Mouse (Mus musculus) left cerebral cortex, postnatal 14 days (tissue): Measurements from ENCODE around the gene Macrod2. TPM values are rescaled to one million over a fixed set of nuclear protein-coding genes. Genes with fewer than 3 reads are reported as not detected.
A peak's percentile ranks its signal among the peaks of the same experiment; 100 is the strongest.

Experiments used
- DNase-seq, 2 experiments: peaks; one replicate each; pipeline ENCODE4 v3.0.0; 2021 to 2022; ENCODE audit warnings: low spot score in 2 of 2, mixed read lengths in 1 of 2
- intact Hi-C: fragments of 180-260 bp; cut with DNase I; formaldehyde crosslinking; loops from one replicate; pipeline ENCODE4 v1.15.1; 2025
- total RNA-seq, 2 experiments: library from RNA; stranded (reverse); gene quantifications; 2 replicates each; pipeline ENCODE4 v1.2.3; 2021

Macrod2 gene
- total RNA-seq, 2 experiments from 2014 or later, result 52.7 to 55.7 TPM

DNA sequence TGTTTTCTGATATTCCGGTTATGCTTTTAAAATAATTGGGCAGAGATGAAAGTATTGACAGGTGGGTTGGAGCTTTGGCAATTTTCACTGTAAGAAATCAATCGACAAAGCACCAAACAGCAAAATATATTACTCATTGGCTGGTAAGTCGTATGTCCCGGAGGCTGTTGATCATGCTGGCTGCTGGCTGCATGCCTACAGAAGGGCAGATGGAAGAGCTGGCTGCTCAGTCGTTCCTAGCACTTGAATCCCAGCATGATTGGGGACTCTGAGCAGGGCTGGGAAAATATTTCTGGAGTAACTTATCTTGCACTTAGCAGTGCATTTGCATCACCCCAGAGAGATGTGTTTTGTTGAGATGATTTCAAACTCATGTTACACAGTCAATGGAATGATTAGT lies 1223.1 kb downstream of the Macrod2 start:
- intact Hi-C loops, result no loop called here
- peak; percentile 8 to 11 for DNase-seq

DNA sequence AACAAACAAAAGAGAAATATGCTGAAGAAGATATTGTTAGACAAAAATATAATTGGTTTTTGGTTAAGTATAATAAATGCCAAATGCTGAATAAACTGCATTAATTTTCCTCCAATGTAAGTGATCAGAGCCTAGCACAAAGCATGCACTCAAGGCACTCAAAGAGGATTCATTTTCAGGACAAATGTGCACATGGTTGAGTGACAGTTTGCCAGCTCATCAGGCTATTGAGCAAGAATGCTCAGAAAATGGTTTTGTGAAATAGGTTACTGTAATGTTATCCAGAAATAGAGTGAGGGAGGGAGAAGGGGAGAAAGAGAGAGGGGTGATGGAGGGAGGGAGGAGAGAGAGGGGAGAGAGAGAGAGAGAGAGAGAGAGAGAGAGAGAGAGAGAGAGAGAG lies 1268.9 kb downstream of the Macrod2 start:
- no peak for DNase-seq
- intact Hi-C loops, result no loop called here

GRCm38 (mm10) chr2:141672814-141673213 lies 1277.7 kb downstream of the Macrod2 start:
- intact Hi-C loops, result no loop called here
- no peak for DNase-seq

DNA sequence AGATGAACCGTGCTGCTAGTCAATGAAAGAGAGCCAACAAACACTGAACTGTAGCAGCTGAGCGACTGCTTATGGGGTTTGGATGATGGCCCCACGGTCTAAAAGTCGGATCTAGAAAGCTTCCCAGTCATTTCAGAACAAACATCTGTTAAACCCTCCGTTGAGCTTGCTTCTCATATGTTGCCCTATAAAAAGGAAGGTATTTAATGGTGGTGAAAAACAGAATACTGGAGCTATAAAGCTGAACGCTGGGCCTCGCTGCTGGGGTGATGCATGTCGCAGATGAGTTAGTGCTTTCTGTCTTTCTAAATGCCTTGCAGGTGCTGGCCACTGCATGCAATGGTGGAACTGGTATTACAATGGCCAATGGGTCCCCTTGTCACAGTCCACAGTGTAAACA lies 1278.3 kb downstream of the Macrod2 start:
- no peak for DNase-seq
- intact Hi-C loops, result no loop called here

GRCm38 (mm10) chr2:141697541-141697940 lies 1302.4 kb downstream of the Macrod2 start:
- intact Hi-C loops, result no loop called here

DNA sequence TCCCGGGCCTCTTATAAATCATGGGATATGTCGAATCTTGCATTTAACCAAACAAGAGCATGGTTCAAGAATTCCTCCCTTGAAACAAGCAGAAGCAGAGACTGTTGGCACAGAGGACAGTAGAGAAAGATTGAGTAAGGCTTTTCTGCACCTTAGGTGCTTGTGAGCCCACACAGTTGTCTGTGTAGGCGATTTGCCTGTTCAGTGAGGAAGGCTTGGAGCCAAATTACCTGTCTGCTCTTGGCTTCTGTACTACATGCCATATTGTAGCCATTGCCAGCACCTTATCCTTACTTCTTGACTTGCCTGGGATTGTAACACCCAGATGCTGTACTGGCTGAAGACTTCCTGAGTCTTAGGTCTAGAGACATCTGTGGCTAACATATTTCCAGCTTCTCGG lies 1303.2 kb downstream of the Macrod2 start:
- no peak for DNase-seq
- intact Hi-C loops, result no loop called here

More at GRCm38 (mm10) chr2:141697541-141697940, 1302.4 kb downstream of the Macrod2 start:
- no peak for DNase-seq

GRCm38 (mm10) chr2:141700759-141701452 lies 1305.8 kb downstream of the Macrod2 start:
- intact Hi-C loops, result no loop called here

GRCm38 (mm10) chr2:141711785-141712184 lies 1316.7 kb downstream of the Macrod2 start:
- no peak for DNase-seq
- intact Hi-C loops, result no loop called here

More at GRCm38 (mm10) chr2:141700759-141701452, 1305.8 kb downstream of the Macrod2 start:
- no peak for DNase-seq

- intact Hi-C loops, result no loop called here
- DNase-seq, result peak in 1 of 2 experiments; percentile 26
These were observed 1317.2 kb downstream of the Macrod2 start for GRCm38 (mm10) chr2:141712265-141712664.

DNA sequence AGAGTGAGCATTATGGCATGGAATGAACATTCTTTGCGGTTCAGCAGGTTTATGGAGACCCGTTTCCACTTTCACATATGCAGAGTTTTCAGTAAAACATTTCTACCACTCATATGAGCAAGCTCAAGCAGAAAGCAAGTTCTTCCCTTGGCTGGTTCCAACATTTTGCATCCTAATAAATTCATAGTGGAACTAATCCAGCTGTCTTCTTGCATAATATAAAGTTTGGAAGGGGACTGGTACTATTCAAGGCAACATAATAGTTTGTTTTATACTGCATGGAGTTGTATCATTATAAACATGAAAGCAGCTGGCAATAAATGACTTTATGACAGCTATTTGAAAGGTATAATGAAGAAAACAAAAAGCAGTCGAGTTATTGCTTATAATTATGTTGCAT lies 1320.0 kb downstream of the Macrod2 start:
- intact Hi-C loops, result no loop called here
- DNase-seq, result no peak

DNA sequence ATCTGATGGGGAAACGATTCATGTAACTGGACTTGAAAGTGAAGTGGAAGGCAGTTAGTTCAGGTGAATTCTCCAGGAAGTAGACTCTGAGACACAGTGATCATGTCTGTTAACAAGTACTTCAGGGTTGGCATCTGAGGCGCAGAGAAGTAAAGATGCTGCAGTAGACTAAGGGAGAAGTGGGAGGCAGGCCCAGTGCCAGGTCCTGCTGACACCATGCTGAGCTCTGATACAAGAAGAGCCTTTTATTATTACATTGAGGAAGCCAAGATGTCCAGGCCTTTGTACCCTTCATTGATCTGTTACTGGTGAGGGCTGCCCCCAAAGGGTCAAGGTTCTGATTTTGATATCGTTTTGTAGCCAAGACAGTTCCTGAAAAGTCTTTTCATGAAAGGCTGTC lies 1327.4 kb downstream of the Macrod2 start:
- DNase-seq, result no peak
- intact Hi-C loops, result no loop called here

- DNase-seq, result no peak
- intact Hi-C loops, result no loop called here
These were observed 1333.9 kb downstream of the Macrod2 start for GRCm38 (mm10) chr2:141728998-141729397.

- DNase-seq, result peak; percentile 17 to 36
- intact Hi-C loops, result no loop called here
These were observed 1341.8 kb downstream of the Macrod2 start for GRCm38 (mm10) chr2:141736685-141737456.

GRCm38 (mm10) chr2:141738702-141739101 lies 1343.6 kb downstream of the Macrod2 start:
- intact Hi-C loops, result no loop called here
- DNase-seq, result no peak

DNA sequence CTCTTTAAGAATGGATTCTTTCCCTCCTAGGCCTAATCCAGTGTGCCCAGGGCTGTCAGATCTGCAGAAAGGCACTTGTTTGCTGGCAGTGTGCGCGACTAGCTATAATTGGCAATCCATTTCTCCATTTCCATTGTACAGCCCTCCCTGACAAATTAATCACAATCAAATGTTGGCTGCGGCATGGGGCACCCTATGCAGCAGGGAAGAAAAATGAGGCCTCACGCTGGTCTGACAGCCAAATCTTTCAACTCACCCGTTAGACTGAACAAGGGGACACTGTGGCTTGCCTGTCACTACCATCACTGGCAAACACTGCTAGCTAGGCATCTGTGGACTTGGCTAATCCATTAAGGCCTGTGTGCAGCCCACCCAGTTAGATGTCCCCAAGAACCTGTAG lies 1345.2 kb downstream of the Macrod2 start:
- intact Hi-C loops, result no loop called here
- no peak for DNase-seq

- intact Hi-C loops, result no loop called here
These were observed 1405.1 kb downstream of the Macrod2 start for GRCm38 (mm10) chr2:141800236-141800635.

GRCm38 (mm10) chr2:141800909-141801308 lies 1405.8 kb downstream of the Macrod2 start:
- intact Hi-C loops, result no loop called here
- no peak for DNase-seq

More at GRCm38 (mm10) chr2:141800236-141800635, 1405.1 kb downstream of the Macrod2 start:
- no peak for DNase-seq

DNA sequence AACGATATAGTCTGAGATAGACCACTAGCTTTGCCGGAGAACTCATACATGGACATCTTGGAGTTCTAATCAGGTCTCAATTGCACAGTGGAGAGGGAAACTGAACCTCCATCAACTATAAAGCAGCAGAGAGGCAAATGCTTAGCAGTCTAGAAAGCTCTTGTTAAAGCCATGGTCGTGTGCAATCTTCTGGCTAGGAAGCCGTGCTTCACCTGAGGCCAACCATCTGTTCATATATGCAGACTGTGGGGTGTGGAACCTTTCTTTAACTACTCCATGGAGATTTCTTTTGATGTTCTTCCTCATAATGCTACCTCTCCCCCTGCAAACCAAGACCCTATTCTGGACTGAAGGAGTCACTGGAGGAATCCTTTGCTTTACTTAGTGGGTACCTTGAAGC lies 1421.2 kb downstream of the Macrod2 start:
- no peak for DNase-seq
- intact Hi-C loops, result no loop called here

- peak in 1 of 2 experiments; percentile 30 for DNase-seq
- intact Hi-C loops, result no loop called here
These were observed 1422.6 kb downstream of the Macrod2 start for GRCm38 (mm10) chr2:141817546-141818180.

GRCm38 (mm10) chr2:141820795-141821194 lies 1425.7 kb downstream of the Macrod2 start:
- DNase-seq, result no peak
- intact Hi-C loops, result no loop called here
